Mouse (Mus musculus): ENCODE data around the gene Ccdc14.

GRCm38 (mm10) chr16:34691156-34691555, 740 bp downstream of the Ccdc14 start:
- TF ChIP-seq CTCF (IDR thresholded peaks at IDR 0.05) = no peak
- no peak for TF ChIP-seq POLR2A (IDR thresholded peaks at IDR 0.05; ENCODE audit: insufficient read depth, low read depth, low read length)
- TF ChIP-seq EP300 (IDR thresholded peaks at IDR 0.05; ENCODE audit: insufficient read depth, low read depth, low read length) = no peak

Data from heart, adult 2 months (tissue).